Mouse (Mus musculus): ENCODE data around the gene Pakap. TPM values are rescaled to one million over a fixed set of nuclear protein-coding genes. Genes with fewer than 3 reads are reported as not detected.

Gene Pakap
- polyA plus RNA-seq, 1 experiment from 2014 or later = 1.7 TPM

DNA sequence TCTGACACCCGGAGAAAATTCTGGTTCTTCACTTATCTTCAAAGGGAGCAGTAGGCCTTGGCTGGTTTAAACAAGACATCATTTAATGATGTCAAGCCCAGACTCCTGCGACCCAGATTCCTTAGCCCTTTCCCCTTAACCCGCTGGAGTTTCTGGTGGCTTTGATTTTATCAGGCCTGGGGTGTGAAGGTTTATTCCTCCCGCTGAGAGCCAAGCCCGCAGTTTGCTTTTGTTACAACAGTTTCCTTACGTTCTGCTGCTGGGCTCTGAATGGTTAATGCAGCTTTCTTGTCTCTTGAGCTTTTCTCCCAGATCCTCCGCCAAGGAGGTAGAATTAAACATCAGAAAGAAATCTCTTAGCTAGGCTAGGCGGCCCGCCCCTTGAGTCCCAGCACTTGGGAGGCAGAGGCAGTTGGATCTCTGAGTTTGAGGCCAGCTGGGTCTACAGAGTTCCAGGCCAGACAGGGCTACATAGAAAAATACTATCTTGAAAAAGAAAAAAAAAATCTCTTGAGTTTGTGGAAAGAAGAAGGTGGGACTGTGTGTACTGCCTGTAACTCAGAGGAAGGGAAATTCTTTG lies 284.6 kb downstream of the Pakap start:
- ATAC-seq (ENCODE audit: low read depth) = no peak
- H3K4me2 ChIP-seq (ENCODE audit: low read depth, low read length) = no peak overlapping the region
- H3K4me3 ChIP-seq (ENCODE audit: low read depth, low read length) = no peak overlapping the region
- H3K27ac ChIP-seq (ENCODE audit: low read length) = no peak overlapping the region
- H3K27me3 ChIP-seq (ENCODE audit: control insufficient read depth, insufficient read depth, low read depth, low read length) = no peaks in the 10 kb centered on the region
- 58% methylated on average over 9 of the region's 9 CpGs for whole genome bisulfite sequencing (ENCODE audit: insufficient replicate concordance)
- no peaks in the 10 kb centered on the region for H3K9me3 ChIP-seq (replicated peaks; ENCODE audit: control insufficient read depth, low read length)
- H3K36me3 ChIP-seq (ENCODE audit: control insufficient read depth, insufficient read depth) = no peaks in the 10 kb centered on the region
- H3K9ac ChIP-seq (ENCODE audit: low read depth, low read length) = no peak overlapping the region
- no peaks in the 10 kb centered on the region for H3K4me1 ChIP-seq (ENCODE audit: control insufficient read depth, low read depth, low read length)

DNA sequence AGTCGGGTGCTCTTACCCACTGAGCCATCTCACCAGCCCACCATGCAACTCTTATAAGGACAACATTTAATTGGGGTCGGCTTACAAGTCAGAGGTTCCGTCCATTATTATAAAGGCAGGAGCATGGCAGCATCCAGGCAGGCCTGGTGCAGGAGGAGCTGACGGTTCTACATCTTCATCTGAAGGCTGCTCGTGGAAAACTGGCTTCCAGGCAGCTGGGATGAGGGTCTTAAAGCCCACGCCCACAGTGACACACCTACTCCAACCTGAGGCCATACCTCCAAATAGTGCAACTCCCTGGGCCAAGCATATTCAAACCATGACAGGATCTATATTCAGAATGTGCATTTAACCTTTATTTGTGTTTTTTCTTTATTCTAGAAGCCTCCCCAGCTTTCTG lies 286.2 kb downstream of the Pakap start:
- ATAC-seq (ENCODE audit: low read depth) = no peak
- WGBS (ENCODE audit: insufficient replicate concordance) = 64% methylated on average over 6 of the region's 6 CpGs
- no peaks in the 10 kb centered on the region for H3K27me3 ChIP-seq (ENCODE audit: control insufficient read depth, insufficient read depth, low read depth, low read length)
- H3K9me3 ChIP-seq (replicated peaks; ENCODE audit: control insufficient read depth, low read length) = no peaks in the 10 kb centered on the region
- no peaks in the 10 kb centered on the region for H3K4me1 ChIP-seq (ENCODE audit: control insufficient read depth, low read depth, low read length)
- H3K9ac ChIP-seq (ENCODE audit: low read depth, low read length) = no peak overlapping the region
- H3K36me3 ChIP-seq (ENCODE audit: control insufficient read depth, insufficient read depth) = no peaks in the 10 kb centered on the region
- H3K4me2 ChIP-seq (ENCODE audit: low read depth, low read length) = no peak overlapping the region
- H3K27ac ChIP-seq (ENCODE audit: low read length) = no peak overlapping the region
- no peak overlapping the region for H3K4me3 ChIP-seq (ENCODE audit: low read depth, low read length)

DNA sequence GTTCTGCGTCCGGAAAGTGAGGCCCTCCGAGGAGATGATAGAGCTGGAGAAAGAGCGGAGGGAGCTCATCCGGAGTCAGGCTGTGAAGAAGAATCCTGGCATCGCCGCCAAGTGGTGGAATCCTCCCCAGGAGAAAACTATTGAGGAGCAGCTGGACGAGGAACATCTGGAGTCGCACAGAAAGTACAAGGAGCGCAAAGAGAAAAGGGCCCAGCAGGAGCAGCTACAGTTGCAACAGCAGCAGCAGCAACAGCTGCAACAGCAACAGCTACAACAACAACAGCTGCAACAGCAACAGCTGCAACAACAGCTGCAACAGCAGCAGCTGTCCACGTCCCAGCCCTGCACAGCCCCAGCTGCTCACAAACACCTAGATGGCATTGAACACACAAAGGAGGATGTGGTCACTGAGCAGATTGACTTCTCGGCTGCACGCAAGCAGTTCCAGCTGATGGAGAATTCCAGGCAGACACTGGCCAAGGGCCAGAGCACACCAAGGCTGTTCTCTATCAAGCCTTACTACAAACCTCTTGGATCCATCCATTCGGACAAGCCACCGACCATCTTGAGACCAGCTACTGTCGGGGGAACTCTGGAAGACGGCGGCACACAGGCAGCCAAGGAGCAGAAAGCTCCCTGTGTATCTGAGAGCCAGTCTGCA lies 287.4 kb downstream of the Pakap start:
- Histone ChIP-seq H3K4me2 (ENCODE audit: low read depth, low read length) (no peak overlapping the region), H3K9ac (ENCODE audit: low read depth, low read length) (no peak overlapping the region), H3K36me3 (ENCODE audit: control insufficient read depth, insufficient read depth) (no peaks in the 10 kb centered on the region), H3K9me3 (replicated peaks; ENCODE audit: control insufficient read depth, low read length) (no peaks in the 10 kb centered on the region), H3K4me1 (ENCODE audit: control insufficient read depth, low read depth, low read length) (no peaks in the 10 kb centered on the region), H3K27me3 (ENCODE audit: control insufficient read depth, insufficient read depth, low read depth, low read length) (no peaks in the 10 kb centered on the region), H3K27ac (ENCODE audit: low read length) (no peak overlapping the region), H3K4me3 (ENCODE audit: low read depth, low read length) (no peak overlapping the region)
- no peak for ATAC-seq (ENCODE audit: low read depth)
- WGBS (ENCODE audit: insufficient replicate concordance) = 69% methylated on average over 18 of the region's 18 CpGs

DNA sequence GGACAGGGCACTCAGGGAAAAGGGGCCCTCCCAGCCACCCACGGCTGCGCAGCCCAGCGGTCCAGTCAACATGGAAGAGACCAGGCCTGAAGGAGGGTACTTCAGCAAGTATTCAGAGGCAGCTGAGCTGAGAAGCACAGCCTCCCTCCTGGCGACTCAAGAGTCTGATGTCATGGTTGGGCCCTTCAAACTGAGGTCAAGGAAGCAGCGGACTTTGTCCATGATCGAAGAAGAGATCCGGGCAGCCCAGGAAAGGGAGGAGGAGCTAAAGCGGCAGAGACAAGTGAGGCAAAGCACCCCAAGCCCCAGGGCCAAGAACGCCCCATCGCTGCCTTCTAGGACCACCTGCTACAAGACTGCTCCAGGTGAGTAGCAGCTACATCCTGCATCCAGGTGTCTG lies 288.7 kb downstream of the Pakap start:
- H3K9me3 ChIP-seq (replicated peaks; ENCODE audit: control insufficient read depth, low read length) = no peaks in the 10 kb centered on the region
- ATAC-seq (ENCODE audit: low read depth) = no peak
- H3K4me3 ChIP-seq (ENCODE audit: low read depth, low read length) = no peak overlapping the region
- H3K27me3 ChIP-seq (ENCODE audit: control insufficient read depth, insufficient read depth, low read depth, low read length) = no peaks in the 10 kb centered on the region
- H3K36me3 ChIP-seq (ENCODE audit: control insufficient read depth, insufficient read depth) = no peaks in the 10 kb centered on the region
- 79% methylated on average over 10 of the region's 10 CpGs for WGBS (ENCODE audit: insufficient replicate concordance)
- H3K4me1 ChIP-seq (ENCODE audit: control insufficient read depth, low read depth, low read length) = no peaks in the 10 kb centered on the region
- no peak overlapping the region for H3K9ac ChIP-seq (ENCODE audit: low read depth, low read length)
- no peak overlapping the region for H3K27ac ChIP-seq (ENCODE audit: low read length)
- no peak overlapping the region for H3K4me2 ChIP-seq (ENCODE audit: low read depth, low read length)

DNA sequence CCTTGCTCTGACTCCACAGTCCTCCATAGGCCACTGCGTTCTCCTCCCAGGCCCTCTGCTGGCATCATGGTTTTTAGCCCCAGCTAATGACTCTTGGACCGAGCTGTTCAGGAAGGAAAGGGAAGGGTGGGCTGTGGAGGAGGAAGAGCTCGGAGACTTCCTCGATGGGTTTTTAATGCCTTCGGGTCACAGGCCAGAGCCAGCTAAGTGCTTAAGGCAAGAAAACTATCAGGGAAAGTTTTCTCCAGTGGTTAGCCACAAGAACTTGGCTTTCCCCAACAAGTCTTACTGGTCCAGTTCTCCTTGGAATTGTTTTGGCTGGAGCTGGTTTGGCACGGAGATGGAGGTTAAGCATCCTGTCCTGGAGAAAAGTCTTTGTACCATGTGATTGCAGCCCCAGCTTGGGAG lies 292.2 kb downstream of the Pakap start:
- ATAC-seq (ENCODE audit: low read depth) = no peak
- no peak overlapping the region for H3K4me2 ChIP-seq (ENCODE audit: low read depth, low read length)
- 40% methylated on average over 6 of the region's 6 CpGs for WGBS (ENCODE audit: insufficient replicate concordance)
- no peak overlapping the region for H3K27ac ChIP-seq (ENCODE audit: low read length)
- H3K4me3 ChIP-seq (ENCODE audit: low read depth, low read length) = no peak overlapping the region
- H3K9ac ChIP-seq (ENCODE audit: low read depth, low read length) = no peak overlapping the region
- H3K4me1 ChIP-seq (ENCODE audit: control insufficient read depth, low read depth, low read length) = no peaks in the 10 kb centered on the region
- no peaks in the 10 kb centered on the region for H3K9me3 ChIP-seq (replicated peaks; ENCODE audit: control insufficient read depth, low read length)
- H3K36me3 ChIP-seq (ENCODE audit: control insufficient read depth, insufficient read depth) = no peaks in the 10 kb centered on the region
- no peaks in the 10 kb centered on the region for H3K27me3 ChIP-seq (ENCODE audit: control insufficient read depth, insufficient read depth, low read depth, low read length)

DNA sequence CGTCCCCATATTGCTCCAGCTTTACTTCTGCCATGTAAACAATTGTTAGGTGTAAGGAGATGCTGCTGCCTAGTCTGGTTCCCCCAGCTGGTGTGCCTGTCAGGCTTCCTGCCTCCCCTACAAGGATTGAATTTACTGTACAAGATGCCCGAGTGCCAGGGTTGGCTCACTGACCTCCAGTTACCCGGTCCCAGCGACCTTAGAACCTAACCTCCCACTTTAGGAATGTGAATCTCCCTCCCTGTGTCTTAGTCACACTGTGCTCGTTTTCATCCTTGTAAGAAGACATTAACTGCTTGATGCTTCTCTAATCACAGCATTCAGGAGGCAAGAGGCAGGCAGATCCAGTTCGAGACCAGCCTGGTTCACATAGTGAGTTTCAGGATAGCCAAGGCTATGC lies 293.2 kb downstream of the Pakap start:
- no peak for ATAC-seq (ENCODE audit: low read depth)
- H3K4me1 ChIP-seq (ENCODE audit: control insufficient read depth, low read depth, low read length) = no peaks in the 10 kb centered on the region
- H3K9me3 ChIP-seq (replicated peaks; ENCODE audit: control insufficient read depth, low read length) = no peaks in the 10 kb centered on the region
- no peaks in the 10 kb centered on the region for H3K27me3 ChIP-seq (ENCODE audit: control insufficient read depth, insufficient read depth, low read depth, low read length)
- H3K4me3 ChIP-seq (ENCODE audit: low read depth, low read length) = no peak overlapping the region
- 50% methylated on average over 6 of the region's 6 CpGs for WGBS (ENCODE audit: insufficient replicate concordance)
- no peak overlapping the region for H3K27ac ChIP-seq (ENCODE audit: low read length)
- H3K36me3 ChIP-seq (ENCODE audit: control insufficient read depth, insufficient read depth) = no peaks in the 10 kb centered on the region
- H3K4me2 ChIP-seq (ENCODE audit: low read depth, low read length) = no peak overlapping the region
- H3K9ac ChIP-seq (ENCODE audit: low read depth, low read length) = no peak overlapping the region

DNA sequence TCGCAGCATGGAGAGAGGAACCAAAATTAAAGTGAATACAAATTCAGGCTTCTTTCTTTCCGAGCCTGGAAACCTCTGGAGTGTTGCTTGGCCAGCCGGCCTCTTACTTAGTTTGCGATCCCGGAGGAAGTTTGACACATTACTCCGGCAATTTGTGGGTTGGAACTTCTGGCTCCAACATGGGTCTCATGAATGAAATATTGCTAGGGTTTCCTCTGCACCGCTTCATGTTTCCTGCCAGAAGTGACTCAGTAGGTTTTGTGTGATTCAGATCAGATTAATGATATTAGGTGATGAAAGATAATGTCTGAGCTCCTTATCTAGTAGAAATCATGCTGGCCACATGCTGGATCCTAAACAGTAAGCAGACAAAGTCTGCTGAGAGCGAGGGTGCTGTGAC lies 293.9 kb downstream of the Pakap start:
- no peak overlapping the region for H3K27ac ChIP-seq (ENCODE audit: low read length)
- no peaks in the 10 kb centered on the region for H3K27me3 ChIP-seq (ENCODE audit: control insufficient read depth, insufficient read depth, low read depth, low read length)
- no peaks in the 10 kb centered on the region for H3K4me1 ChIP-seq (ENCODE audit: control insufficient read depth, low read depth, low read length)
- WGBS (ENCODE audit: insufficient replicate concordance) = 20% methylated on average over 8 of the region's 8 CpGs
- H3K4me3 ChIP-seq (ENCODE audit: low read depth, low read length) = no peak overlapping the region
- no peaks in the 10 kb centered on the region for H3K9me3 ChIP-seq (replicated peaks; ENCODE audit: control insufficient read depth, low read length)
- ATAC-seq (ENCODE audit: low read depth) = no peak
- H3K4me2 ChIP-seq (ENCODE audit: low read depth, low read length) = no peak overlapping the region
- H3K36me3 ChIP-seq (ENCODE audit: control insufficient read depth, insufficient read depth) = no peaks in the 10 kb centered on the region
- no peak overlapping the region for H3K9ac ChIP-seq (ENCODE audit: low read depth, low read length)

DNA sequence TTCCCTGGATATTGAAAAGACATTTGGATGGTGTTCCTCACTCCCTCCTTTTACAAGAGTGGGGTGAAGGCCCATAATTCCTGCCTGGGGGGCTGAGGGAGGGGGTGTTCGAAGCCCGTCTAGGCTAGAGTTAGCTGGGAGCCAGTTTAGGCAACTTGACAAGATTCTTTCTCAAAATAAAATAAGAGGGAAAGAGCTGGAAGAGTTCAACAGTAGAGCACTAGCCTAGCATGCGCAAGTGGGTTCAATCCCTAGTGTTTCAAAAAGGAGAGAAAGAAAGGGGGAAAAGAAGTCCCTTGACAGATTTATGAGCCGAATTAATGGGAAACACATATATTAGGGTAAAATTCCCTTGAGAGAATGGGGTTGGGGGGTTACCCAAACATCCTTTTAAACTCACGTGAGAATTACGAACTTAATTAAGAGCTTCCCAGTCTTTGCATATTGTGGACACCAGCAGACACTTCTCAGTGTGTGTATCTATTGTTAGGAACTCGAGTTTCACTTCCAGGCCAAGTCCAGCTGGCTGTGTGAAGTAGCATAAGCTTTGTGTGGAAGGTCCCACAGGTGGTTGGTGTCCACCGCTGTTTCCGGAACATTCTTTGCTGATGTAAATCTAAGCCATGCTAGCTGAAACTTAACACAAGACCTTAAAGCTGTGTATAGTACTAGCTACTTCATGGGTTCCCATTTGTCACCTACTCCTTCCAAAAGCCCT lies 294.4 kb downstream of the Pakap start:
- no peaks in the 10 kb centered on the region for H3K9me3 ChIP-seq (replicated peaks; ENCODE audit: control insufficient read depth, low read length)
- H3K36me3 ChIP-seq (ENCODE audit: control insufficient read depth, insufficient read depth) = no peaks in the 10 kb centered on the region
- H3K27ac ChIP-seq (ENCODE audit: low read length) = no peak overlapping the region
- WGBS (ENCODE audit: insufficient replicate concordance) = 62% methylated on average over 9 of the region's 9 CpGs
- no peak overlapping the region for H3K9ac ChIP-seq (ENCODE audit: low read depth, low read length)
- ATAC-seq (ENCODE audit: low read depth) = no peak
- no peak overlapping the region for H3K4me3 ChIP-seq (ENCODE audit: low read depth, low read length)
- H3K27me3 ChIP-seq (ENCODE audit: control insufficient read depth, insufficient read depth, low read depth, low read length) = no peaks in the 10 kb centered on the region
- no peak overlapping the region for H3K4me2 ChIP-seq (ENCODE audit: low read depth, low read length)
- H3K4me1 ChIP-seq (ENCODE audit: control insufficient read depth, low read depth, low read length) = no peaks in the 10 kb centered on the region

DNA sequence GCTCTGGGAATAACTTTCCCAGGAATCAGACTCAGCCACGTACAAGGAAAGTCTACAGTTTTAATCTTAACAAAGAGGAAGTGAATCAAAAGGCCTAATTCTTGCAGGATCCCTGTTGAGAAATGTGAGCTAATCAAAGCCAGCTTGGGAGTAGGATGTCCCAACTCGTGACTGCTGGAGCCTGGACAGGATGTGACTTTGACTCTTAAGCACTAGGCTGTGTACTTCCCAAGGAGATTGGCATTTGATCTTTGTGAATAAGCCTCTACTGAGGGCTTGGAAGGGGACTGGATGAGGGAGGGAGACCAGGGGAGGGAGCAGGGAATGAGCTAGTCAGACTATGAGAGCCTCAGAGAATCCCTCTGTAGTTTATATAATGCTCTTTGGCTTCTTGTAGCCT lies 298.1 kb downstream of the Pakap start:
- Histone ChIP-seq H3K4me2 (ENCODE audit: low read depth, low read length) (no peak overlapping the region), H3K36me3 (ENCODE audit: control insufficient read depth, insufficient read depth) (no peaks in the 10 kb centered on the region), H3K9ac (ENCODE audit: low read depth, low read length) (no peak overlapping the region), H3K4me1 (ENCODE audit: control insufficient read depth, low read depth, low read length) (no peaks in the 10 kb centered on the region), H3K9me3 (replicated peaks; ENCODE audit: control insufficient read depth, low read length) (no peaks in the 10 kb centered on the region), H3K27ac (ENCODE audit: low read length) (no peak overlapping the region), H3K27me3 (ENCODE audit: control insufficient read depth, insufficient read depth, low read depth, low read length) (no peaks in the 10 kb centered on the region), H3K4me3 (ENCODE audit: low read depth, low read length) (no peak overlapping the region)
- WGBS (ENCODE audit: insufficient replicate concordance) = 13% methylated on average over 2 of the region's 2 CpGs
- ATAC-seq (ENCODE audit: low read depth) = peak; percentile 45; the same call in 1 of the 2 replicates

Data from liver, embryonic 16.5 days (tissue).